Mouse (Mus musculus): ENCODE results near the gene Ugt2a3. TPM values are rescaled to one million over a fixed set of nuclear protein-coding genes. Genes with fewer than 3 reads are reported as not detected.
"Not testable (repeated sequence)": the region's sequence is repeated elsewhere in the genome, so short reads cannot be mapped to it uniquely, and the experiment has no call there.

The Ugt2a3 gene
- 0.60 and 1.1 TPM in 2 replicates for polyA plus RNA-seq (2014; fragmentation: Nextera tagmentation; extraction: Ambion mirVana)

GRCm38 (mm10) chr5:87336961-87337697, at the start of gene Ugt2a3:
Gene Ugt2a3, minus strand, starts transcription at chr5:87337195.
- ATAC-seq (replicated peaks; ENCODE audit: low FRiP score, low TSS enrichment, low read depth): no peak; the same call in 1 of the 2 replicates

GRCm38 (mm10) chr5:87380234-87380633, 43.2 kb upstream of the Ugt2a3 start:
- DNase-seq (ENCODE audit: low spot score) (no peak), ATAC-seq (replicated peaks; ENCODE audit: low FRiP score, low TSS enrichment, low read depth) (no peak)
- H3K4me2 ChIP-seq (ENCODE audit: low read length): no peak overlapping the region
- no peak overlapping the region for H3K9ac ChIP-seq (ENCODE audit: low read length)
- H3K9me3 ChIP-seq (ENCODE audit: control insufficient read depth, low read length): no peaks in the 10 kb centered on the region
- H3K27me3 ChIP-seq (replicated peaks; ENCODE audit: control insufficient read depth, insufficient read depth, low read length): no peaks in the 10 kb centered on the region
- 63% methylated on average over 2 of the region's 2 CpGs for WGBS
- no peaks in the 10 kb centered on the region for H3K4me1 ChIP-seq (replicated peaks; ENCODE audit: control insufficient read depth, insufficient read depth, low read length)
- no peak overlapping the region for H3K27ac ChIP-seq (ENCODE audit: low read depth)
- H3K36me3 ChIP-seq (ENCODE audit: control insufficient read depth, insufficient read depth, low read length): no peaks in the 10 kb centered on the region
- H3K4me3 ChIP-seq (ENCODE audit: low read depth, low read length): no peak overlapping the region

More at GRCm38 (mm10) chr5:87336961-87337697, at the start of gene Ugt2a3:
- no peaks in the 10 kb centered on the region for H3K27me3 ChIP-seq (replicated peaks; ENCODE audit: control insufficient read depth, insufficient read depth, low read length)
- WGBS: 68% methylated on average over 11 of the region's 11 CpGs
- H3K4me2 ChIP-seq (ENCODE audit: low read length): no peak within 1 kb of the TSS
- no peaks in the 10 kb centered on the region for H3K36me3 ChIP-seq (ENCODE audit: control insufficient read depth, insufficient read depth, low read length)
- H3K4me3 ChIP-seq (ENCODE audit: low read depth, low read length): no peak within 1 kb of the TSS
- no peak for DNase-seq (ENCODE audit: low spot score)
- no peak within 1 kb of the TSS for H3K27ac ChIP-seq (ENCODE audit: low read depth)
- H3K9me3 ChIP-seq (ENCODE audit: control insufficient read depth, low read length): no peaks in the 10 kb centered on the region
- H3K9ac ChIP-seq (ENCODE audit: low read length): no peak within 1 kb of the TSS
- H3K4me1 ChIP-seq (replicated peaks; ENCODE audit: control insufficient read depth, insufficient read depth, low read length): no peaks in the 10 kb centered on the region

GRCm38 (mm10) chr5:87379825-87380224, 42.8 kb upstream of the Ugt2a3 start:
- Histone ChIP-seq H3K4me1 (replicated peaks; ENCODE audit: control insufficient read depth, insufficient read depth, low read length) (no peaks in the 10 kb centered on the region), H3K9me3 (ENCODE audit: control insufficient read depth, low read length) (no peaks in the 10 kb centered on the region), H3K27ac (ENCODE audit: low read depth) (no peak overlapping the region), H3K27me3 (replicated peaks; ENCODE audit: control insufficient read depth, insufficient read depth, low read length) (no peaks in the 10 kb centered on the region), H3K36me3 (ENCODE audit: control insufficient read depth, insufficient read depth, low read length) (no peaks in the 10 kb centered on the region), H3K4me3 (ENCODE audit: low read depth, low read length) (no peak overlapping the region), H3K4me2 (ENCODE audit: low read length) (no peak overlapping the region), H3K9ac (ENCODE audit: low read length) (no peak overlapping the region)
- DNase-seq (ENCODE audit: low spot score) (no peak), ATAC-seq (replicated peaks; ENCODE audit: low FRiP score, low TSS enrichment, low read depth) (0 out of 2 replicates have a peak, but pooled peaks have one; percentile 36)

DNA sequence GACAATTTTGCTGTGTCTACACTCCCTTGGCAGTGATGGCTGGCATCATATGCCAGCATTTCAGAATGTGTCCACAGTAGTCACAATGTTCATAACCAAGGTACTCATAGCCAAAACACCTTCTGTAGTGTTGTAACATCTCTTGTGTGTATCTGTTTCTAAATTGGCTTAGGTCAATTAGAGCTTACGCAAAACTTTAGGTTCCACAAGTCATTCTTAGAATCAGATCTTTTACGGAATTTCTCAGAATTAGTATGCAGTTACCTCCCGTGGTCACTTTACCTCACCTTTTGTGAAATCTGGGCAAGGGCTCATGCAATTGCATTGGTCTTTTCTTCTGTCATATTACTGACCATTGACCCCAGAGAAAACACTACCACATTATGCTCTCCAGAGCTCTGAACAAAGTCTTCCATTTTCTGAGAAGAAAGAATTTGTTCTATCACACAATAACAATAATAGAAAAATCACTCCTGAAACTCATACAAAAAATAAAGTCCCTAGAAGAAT, 38.9 kb upstream of the Ugt2a3 start:
- H3K9ac ChIP-seq (ENCODE audit: low read length): no peak overlapping the region
- ATAC-seq (replicated peaks; ENCODE audit: low FRiP score, low TSS enrichment, low read depth) (no peak), DNase-seq (ENCODE audit: low spot score) (no peak)
- H3K36me3 ChIP-seq (ENCODE audit: control insufficient read depth, insufficient read depth, low read length): no peaks in the 10 kb centered on the region
- H3K4me3 ChIP-seq (ENCODE audit: low read depth, low read length): no peak overlapping the region
- WGBS: 88% methylated on average over 3 of the region's 3 CpGs
- H3K9me3 ChIP-seq (ENCODE audit: control insufficient read depth, low read length): no peaks in the 10 kb centered on the region
- H3K4me1 ChIP-seq (replicated peaks; ENCODE audit: control insufficient read depth, insufficient read depth, low read length): no peaks in the 10 kb centered on the region
- H3K27me3 ChIP-seq (replicated peaks; ENCODE audit: control insufficient read depth, insufficient read depth, low read length): no peaks in the 10 kb centered on the region
- no peak overlapping the region for H3K4me2 ChIP-seq (ENCODE audit: low read length)
- no peak overlapping the region for H3K27ac ChIP-seq (ENCODE audit: low read depth)

- ATAC-seq (replicated peaks; ENCODE audit: low FRiP score, low TSS enrichment, low read depth) (no peak), DNase-seq (ENCODE audit: low spot score) (no peak)
- Histone ChIP-seq H3K27ac (ENCODE audit: low read depth) (no peak overlapping the region), H3K27me3 (replicated peaks; ENCODE audit: control insufficient read depth, insufficient read depth, low read length) (no peaks in the 10 kb centered on the region), H3K9me3 (ENCODE audit: control insufficient read depth, low read length) (no peaks in the 10 kb centered on the region), H3K9ac (ENCODE audit: low read length) (no peak overlapping the region), H3K4me1 (replicated peaks; ENCODE audit: control insufficient read depth, insufficient read depth, low read length) (no peaks in the 10 kb centered on the region), H3K36me3 (ENCODE audit: control insufficient read depth, insufficient read depth, low read length) (no peaks in the 10 kb centered on the region), H3K4me2 (ENCODE audit: low read length) (no peak overlapping the region), H3K4me3 (ENCODE audit: low read depth, low read length) (no peak overlapping the region)
- WGBS: 58% methylated on average over 1 of the region's 1 CpGs
Measured at GRCm38 (mm10) chr5:87373502-87373863, 36.5 kb upstream of the Ugt2a3 start.

DNA sequence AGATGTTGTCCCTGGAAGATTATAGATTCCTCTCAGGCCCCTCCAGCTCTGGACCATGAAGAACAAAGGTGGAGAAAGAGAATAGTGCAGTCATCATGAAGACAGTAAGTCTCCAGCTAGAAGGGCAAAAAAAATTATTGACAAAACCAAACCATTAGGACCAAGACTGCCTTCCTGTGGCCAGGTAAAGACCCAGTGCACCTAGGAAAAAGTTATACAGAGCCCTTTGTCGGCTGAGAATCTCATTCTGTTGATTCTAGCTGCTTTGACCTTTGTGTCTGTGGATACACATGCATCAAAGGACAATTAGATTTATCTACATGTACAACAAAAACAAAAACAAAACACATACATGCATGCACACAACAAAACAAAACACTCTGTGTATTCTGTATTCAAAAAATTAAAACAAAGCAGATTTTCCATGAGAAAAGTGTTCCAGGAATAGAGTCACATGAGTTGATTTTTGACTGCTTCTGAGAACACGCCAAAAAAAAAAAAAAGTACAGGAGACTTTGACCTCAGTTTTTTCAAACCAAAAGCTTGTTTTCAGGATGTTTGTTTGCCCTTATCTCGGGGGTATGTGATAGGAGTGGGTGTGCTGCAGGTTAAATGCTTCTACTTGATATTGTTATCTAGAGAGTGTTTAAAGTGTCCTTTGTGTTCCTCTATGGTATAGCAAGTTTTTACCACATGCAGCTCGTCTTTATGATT, 36.0 kb upstream of the Ugt2a3 start:
- WGBS: 50% methylated on average over 4 of the region's 4 CpGs
- peak; percentile 74; the same call in 1 of the 2 replicates for ATAC-seq (replicated peaks; ENCODE audit: low FRiP score, low TSS enrichment, low read depth)

DNA sequence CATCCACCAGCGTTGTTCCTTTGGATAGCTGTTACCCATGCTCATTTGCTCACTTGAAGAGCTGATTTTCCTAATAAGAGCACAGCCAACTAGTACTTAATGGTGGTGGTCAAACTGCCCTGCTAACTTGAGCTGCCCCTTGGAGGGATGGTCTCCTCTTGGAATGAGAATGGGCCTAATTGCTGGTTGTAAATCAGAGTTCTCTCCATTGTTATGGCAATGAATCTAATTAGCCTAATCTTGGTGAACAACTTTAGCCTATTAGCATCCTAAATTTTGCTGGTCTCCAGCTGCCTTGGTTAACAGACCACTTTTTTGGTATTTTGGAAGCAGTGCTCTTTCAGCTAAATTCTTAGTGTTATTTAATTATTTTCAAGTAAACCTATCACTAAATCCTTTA, 13.4 kb upstream of the Ugt2a3 start:
- Histone ChIP-seq H3K9ac (ENCODE audit: low read length) (no peak overlapping the region), H3K4me1 (replicated peaks; ENCODE audit: control insufficient read depth, insufficient read depth, low read length) (no peaks in the 10 kb centered on the region), H3K27ac (ENCODE audit: low read depth) (no peak overlapping the region), H3K4me2 (ENCODE audit: low read length) (no peak overlapping the region), H3K4me3 (ENCODE audit: low read depth, low read length) (no peak overlapping the region), H3K9me3 (ENCODE audit: control insufficient read depth, low read length) (no peaks in the 10 kb centered on the region), H3K36me3 (ENCODE audit: control insufficient read depth, insufficient read depth, low read length) (no peaks in the 10 kb centered on the region), H3K27me3 (replicated peaks; ENCODE audit: control insufficient read depth, insufficient read depth, low read length) (no peaks in the 10 kb centered on the region)
- DNase-seq (ENCODE audit: low spot score) (no peak), ATAC-seq (replicated peaks; ENCODE audit: low FRiP score, low TSS enrichment, low read depth) (no peak)
- 49% methylated on average over 1 of the region's 1 CpGs for WGBS

More for the DNA sequence above, 36.0 kb upstream of the Ugt2a3 start:
- not testable (repeated sequence) for H3K27me3 ChIP-seq (replicated peaks; ENCODE audit: control insufficient read depth, insufficient read depth, low read length); DNase-seq (ENCODE audit: low spot score); H3K4me3 ChIP-seq (ENCODE audit: low read depth, low read length); H3K4me1 ChIP-seq (replicated peaks; ENCODE audit: control insufficient read depth, insufficient read depth, low read length); H3K9me3 ChIP-seq (ENCODE audit: control insufficient read depth, low read length); H3K9ac ChIP-seq (ENCODE audit: low read length); H3K27ac ChIP-seq (ENCODE audit: low read depth); H3K4me2 ChIP-seq (ENCODE audit: low read length); H3K36me3 ChIP-seq (ENCODE audit: control insufficient read depth, insufficient read depth, low read length)

DNA sequence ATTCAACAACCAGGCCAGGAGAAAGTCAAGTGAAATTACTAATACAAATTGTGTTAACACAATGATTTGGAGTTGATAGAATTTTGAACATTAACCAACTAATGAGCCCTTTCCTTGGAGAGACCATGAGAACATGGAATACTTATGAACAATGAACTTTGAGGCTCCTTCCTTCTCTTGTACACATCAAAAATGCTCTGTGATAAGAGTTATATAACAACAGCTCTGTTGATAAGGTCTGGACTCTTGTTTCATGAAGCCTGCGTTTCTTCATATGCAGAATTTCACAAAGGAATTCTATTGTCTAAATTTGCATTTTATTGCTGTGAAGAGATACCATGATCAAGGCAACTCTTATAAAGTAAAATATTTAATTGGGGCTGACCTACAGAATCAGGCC, 12.2 kb upstream of the Ugt2a3 start:
- not testable (repeated sequence) for H3K27me3 ChIP-seq (replicated peaks; ENCODE audit: control insufficient read depth, insufficient read depth, low read length); H3K27ac ChIP-seq (ENCODE audit: low read depth); H3K4me3 ChIP-seq (ENCODE audit: low read depth, low read length); ATAC-seq (replicated peaks; ENCODE audit: low FRiP score, low TSS enrichment, low read depth); H3K4me1 ChIP-seq (replicated peaks; ENCODE audit: control insufficient read depth, insufficient read depth, low read length); H3K9ac ChIP-seq (ENCODE audit: low read length); H3K36me3 ChIP-seq (ENCODE audit: control insufficient read depth, insufficient read depth, low read length); DNase-seq (ENCODE audit: low spot score); H3K4me2 ChIP-seq (ENCODE audit: low read length); H3K9me3 ChIP-seq (ENCODE audit: control insufficient read depth, low read length)
- WGBS: 87% methylated on average over 1 of the region's 1 CpGs

All from intestine, embryonic 14.5 days (tissue).